Mouse (Mus musculus): Measurements from ENCODE around the gene Nabp1.

- no peak for TF ChIP-seq ZNF384 (IDR thresholded peaks at IDR 0.05; ENCODE audit: low read depth, low read length)
- TF ChIP-seq MAFK (IDR thresholded peaks at IDR 0.05; ENCODE audit: insufficient read depth, low read depth, low read length), result no peak
Observed at GRCm38 (mm10) chr1:51476405-51476804, 1.8 kb downstream of the Nabp1 start.

Data from ES-E14 (cell line).